ENCODE assay signal across 29 mouse cellular contexts in the genomic region with DNA sequence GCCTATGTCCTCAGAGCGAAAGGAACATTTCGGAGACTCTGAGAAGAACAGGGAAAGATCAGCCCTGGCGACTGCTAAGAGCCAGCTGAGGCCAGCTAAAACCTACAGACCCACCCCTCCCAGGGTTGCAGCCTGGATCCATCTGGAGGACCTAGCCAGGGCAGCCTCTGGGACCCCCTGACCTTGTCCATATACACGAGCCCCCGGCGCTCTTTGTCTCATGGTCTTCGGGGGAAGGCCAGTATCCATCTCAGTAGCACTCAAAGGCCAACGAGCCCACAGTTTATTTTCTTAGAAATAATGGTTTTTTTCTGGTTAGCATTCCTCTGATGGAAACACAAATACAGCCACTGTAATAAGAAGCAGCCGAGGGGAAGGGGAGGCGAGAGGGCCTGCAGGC. TPM values are rescaled to one million over a fixed set of nuclear protein-coding genes. Genes with fewer than 3 reads are reported as not detected.
DNase-seq lines count a peak whose midpoint lies in the region; ATAC-seq and TF ChIP-seq lines count a peak whose summit lies in the region.
"Had no signal": no experiment of that assay in that cellular context is flagged by ENCODE, and none has a peak within 500 bp of the region (broad histone marks: within the 10 kb centered on the region; RNA-seq: fewer than 3 reads in every experiment).

No protein-coding gene starts in this region.

- no peak overlapping the region for H3K4me2 ChIP-seq in midbrain, postnatal 0 days (ENCODE audit: low read depth, low read length, poor library complexity, severe bottlenecking)
- H3K4me2 ChIP-seq in limb, embryonic 11.5 days (ENCODE audit: low read depth, severe bottlenecking), result no peak overlapping the region
- H3K4me2 ChIP-seq: embryonic facial prominence, embryonic 12.5 days; embryonic facial prominence, embryonic 15.5 days; forebrain, embryonic 12.5 days; heart, embryonic 11.5 days; hindbrain, embryonic 14.5 days had no signal

- peak overlapping the region; percentile 33; the same call in 1 of the 2 replicates for H3K27ac ChIP-seq in midbrain, embryonic 10.5 days (replicated peaks)
- H3K27ac ChIP-seq in midbrain, postnatal 0 days (ENCODE audit: low read depth, low read length), result no peak overlapping the region
- 0 out of 2 replicates have a peak overlapping the region, but pooled peaks have one; percentile 33 for H3K27ac ChIP-seq in limb, embryonic 11.5 days (replicated peaks; ENCODE audit: low read depth, low read length)
- H3K27ac ChIP-seq: embryonic facial prominence, embryonic 12.5 days; embryonic facial prominence, embryonic 15.5 days; forebrain, embryonic 12.5 days; hindbrain, embryonic 14.5 days; hindbrain, postnatal 0 days had no signal

- 77% methylated on average over 10 of the region's 10 CpGs for WGBS in midbrain, embryonic 10.5 days
- 85% methylated on average over 10 of the region's 10 CpGs for WGBS in midbrain, postnatal 0 days
- WGBS in limb, embryonic 11.5 days, result 69% methylated on average over 10 of the region's 10 CpGs

- no peak for ATAC-seq in midbrain, postnatal 0 days (ENCODE audit: low FRiP score)
- ATAC-seq in limb, embryonic 11.5 days (ENCODE audit: insufficient number of reproducible peaks, low FRiP score, low TSS enrichment, low read depth), result no peak
- ATAC-seq: forebrain, embryonic 16.5 days; hindbrain, postnatal 0 days; inflammation-experienced regulatory T-cells, adult 6 months; intestine, embryonic 16.5 days; Patski had no signal

- peak; percentile 53 for DNase-seq in embryo, embryonic 10.5 days (ENCODE audit: low spot score)
- DNase-seq in embryo, embryonic 11 days, result no peak
- DNase-seq in midbrain, embryonic 10.5 days (ENCODE audit: low spot score), result no peak
- no peak for DNase-seq in midbrain, postnatal 0 days (ENCODE audit: low spot score)
- no peak for DNase-seq in limb, embryonic 11.5 days (ENCODE audit: low spot score)
- no peak for DNase-seq in right cerebral cortex, postnatal 4 days
- DNase-seq: adrenal gland, postnatal 14 days; B cell, adult 2 months; cerebellum, adult 11 months; cerebellum, adult 2 months; cerebellum, adult 9-11 months; gastrocnemius, postnatal 10 days; gastrocnemius, postnatal 36 days; heart, adult 11 months; kidney, adult 18-20 months had no signal

- H3K27me3 ChIP-seq in midbrain, embryonic 10.5 days (ENCODE audit: low read depth, poor library complexity, severe bottlenecking), result peaks cover 84% of the 10 kb centered on the region
- 0 out of 2 replicates have a peak, but pooled peaks cover 2% of the 10 kb centered on the region for H3K27me3 ChIP-seq in midbrain, postnatal 0 days (ENCODE audit: insufficient read depth, low read length)
- H3K27me3 ChIP-seq in limb, embryonic 11.5 days (ENCODE audit: control insufficient read depth, insufficient read depth, low read length), result no peaks in the 10 kb centered on the region
- H3K27me3 ChIP-seq: embryonic facial prominence, embryonic 12.5 days had no signal

- H3K4me1 ChIP-seq in midbrain, embryonic 10.5 days, result peaks cover 88% of the 10 kb centered on the region
- peaks cover 7% of the 10 kb centered on the region; the same call in 1 of the 2 replicates for H3K4me1 ChIP-seq in midbrain, postnatal 0 days (ENCODE audit: insufficient read depth, low read length)
- H3K4me1 ChIP-seq in limb, embryonic 11.5 days (ENCODE audit: control insufficient read depth, insufficient read depth, low read length), result peaks cover 39% of the 10 kb centered on the region

- no peak for TF ChIP-seq CTCF in midbrain, postnatal 0 days (IDR thresholded peaks at IDR 0.05)

- no peaks in the 10 kb centered on the region for H3K9me3 ChIP-seq in midbrain, embryonic 10.5 days (replicated peaks)
- H3K9me3 ChIP-seq in midbrain, postnatal 0 days (ENCODE audit: low read length), result no peaks in the 10 kb centered on the region
- H3K9me3 ChIP-seq in limb, embryonic 11.5 days (ENCODE audit: control insufficient read depth, low read length), result no peaks in the 10 kb centered on the region
- H3K9me3 ChIP-seq: embryonic facial prominence, embryonic 12.5 days; embryonic facial prominence, embryonic 15.5 days; forebrain, embryonic 12.5 days had no signal

- peaks cover 60% of the 10 kb centered on the region for H3K36me3 ChIP-seq in midbrain, embryonic 10.5 days
- H3K36me3 ChIP-seq in midbrain, postnatal 0 days (ENCODE audit: insufficient read depth, low read length), result no peaks in the 10 kb centered on the region
- H3K36me3 ChIP-seq in limb, embryonic 11.5 days (ENCODE audit: control insufficient read depth, insufficient read depth, low read length), result no peaks in the 10 kb centered on the region; the same call in 1 of the 2 replicates
- H3K36me3 ChIP-seq: embryonic facial prominence, embryonic 15.5 days; forebrain, embryonic 12.5 days; G1E had no signal

- no peak overlapping the region for H3K9ac ChIP-seq in midbrain, postnatal 0 days (replicated peaks; ENCODE audit: low read length, poor library complexity, severe bottlenecking)
- no peak overlapping the region for H3K9ac ChIP-seq in limb, embryonic 11.5 days (ENCODE audit: low read length)
- H3K9ac ChIP-seq: embryonic facial prominence, embryonic 12.5 days; embryonic facial prominence, embryonic 15.5 days; forebrain, embryonic 12.5 days; hindbrain, embryonic 14.5 days had no signal

- no peak overlapping the region for H3K4me3 ChIP-seq in midbrain, embryonic 10.5 days
- no peak overlapping the region for H3K4me3 ChIP-seq in midbrain, postnatal 0 days (ENCODE audit: low read depth, low read length)
- no peak overlapping the region for H3K4me3 ChIP-seq in limb, embryonic 11.5 days (ENCODE audit: low read depth, low read length)
- H3K4me3 ChIP-seq: embryonic facial prominence, embryonic 12.5 days; embryonic facial prominence, embryonic 15.5 days; forebrain, embryonic 12.5 days had no signal

RNA-seq across cellular contexts. Expression of a gene that starts 12.0 kb away (rescaled TPM):
- polyA plus RNA-seq in midbrain, embryonic 10.5 days (2016; fragmentation: Nextera tagmentation; extraction: Ambion mirVana), result 64.4 and 74.8 TPM in 2 replicates
- 14.9 and 19.9 TPM in 2 replicates for total RNA-seq in midbrain, postnatal 0 days (2014; rRNA removed)
- 4.7 TPM in 2 replicates for polyA plus RNA-seq in midbrain, postnatal 0 days (2015; fragmentation: Nextera tagmentation; extraction: Ambion mirVana)
- polyA plus RNA-seq in limb, embryonic 11.5 days (2014; fragmentation: Nextera tagmentation; extraction: Ambion mirVana), result 62.3 and 70.9 TPM in 2 replicates
- total RNA-seq: CH12.LX; common myeloid progenitor, adult 5-6 weeks; hematopoietic stem cell, adult 5-6 weeks had no signal
- polyA plus RNA-seq: G1E; inflammation-experienced regulatory T-cells, adult 6 months had no signal

Comparison
In these comparisons a context has a peak if more than half of its experiments do, and no peak if none do; other contexts are left out.
1. RNA of a gene that starts 12.0 kb away (polyA plus RNA-seq): 64.4 to 74.8 TPM in midbrain, embryonic 10.5 days and 62.3 to 70.9 TPM in limb, embryonic 11.5 days; 4.7 TPM in midbrain, postnatal 0 days; every median in the first group is over 10 times any median in the second.